Mouse (Mus musculus) testis, adult 2 months (tissue): ENCODE data around the gene Kcnc3.

Experiments used
- CTCF ChIP-seq: fragments of 200-500 bp; IDR thresholded peaks from 2 replicates; pipeline ENCODE4 v1.5.1; 2012; ENCODE audit warnings: low read depth, mild to moderate bottlenecking, inconsistent platforms, low read length, moderate library complexity; ENCODE audit not compliant: control insufficient read depth, insufficient read depth, insufficient replicate concordance
- POLR2A ChIP-seq: fragments of 200-500 bp; IDR thresholded peaks from 2 replicates; pipeline ENCODE4 v1.6.1; 2012; ENCODE audit warnings: low read depth, mild to moderate bottlenecking, inconsistent platforms, low read length, moderate library complexity; ENCODE audit not compliant: control insufficient read depth

DNA sequence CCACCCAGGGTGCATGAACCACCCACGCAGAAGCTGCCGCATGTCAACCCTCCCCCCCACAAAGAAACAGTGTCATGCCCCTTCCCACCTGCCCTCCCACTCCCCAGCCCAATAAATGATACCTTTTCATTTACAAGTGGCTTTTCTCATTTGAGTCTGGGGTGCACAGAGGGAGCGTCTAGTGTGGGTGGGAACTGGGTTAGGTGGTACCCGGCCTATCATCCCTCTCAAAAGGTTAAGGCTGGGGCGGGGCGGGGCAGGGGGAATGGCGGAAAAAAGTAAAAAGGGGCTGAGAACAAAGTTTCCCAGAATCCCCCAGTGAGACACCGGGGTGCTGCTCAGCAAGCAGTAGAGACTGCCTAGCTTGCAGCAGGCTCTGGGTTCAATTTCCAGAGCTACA, 14.2 kb downstream of the Kcnc3 start:
- TF ChIP-seq POLR2A, result no peak
- TF ChIP-seq CTCF, result no peak
